Mouse (Mus musculus): ENCODE data around the gene Vbp1. TPM values are rescaled to one million over a fixed set of nuclear protein-coding genes. Genes with fewer than 3 reads are reported as not detected.

Gene Vbp1
- polyA plus RNA-seq (2014; fragmentation: Illumina TruSeq; extraction: RNeasy Lipid Tissue Mini Kit (QIAGEN cat#74804); ENCODE audit: low read depth, low replicate concordance) = 59.9 TPM

DNA sequence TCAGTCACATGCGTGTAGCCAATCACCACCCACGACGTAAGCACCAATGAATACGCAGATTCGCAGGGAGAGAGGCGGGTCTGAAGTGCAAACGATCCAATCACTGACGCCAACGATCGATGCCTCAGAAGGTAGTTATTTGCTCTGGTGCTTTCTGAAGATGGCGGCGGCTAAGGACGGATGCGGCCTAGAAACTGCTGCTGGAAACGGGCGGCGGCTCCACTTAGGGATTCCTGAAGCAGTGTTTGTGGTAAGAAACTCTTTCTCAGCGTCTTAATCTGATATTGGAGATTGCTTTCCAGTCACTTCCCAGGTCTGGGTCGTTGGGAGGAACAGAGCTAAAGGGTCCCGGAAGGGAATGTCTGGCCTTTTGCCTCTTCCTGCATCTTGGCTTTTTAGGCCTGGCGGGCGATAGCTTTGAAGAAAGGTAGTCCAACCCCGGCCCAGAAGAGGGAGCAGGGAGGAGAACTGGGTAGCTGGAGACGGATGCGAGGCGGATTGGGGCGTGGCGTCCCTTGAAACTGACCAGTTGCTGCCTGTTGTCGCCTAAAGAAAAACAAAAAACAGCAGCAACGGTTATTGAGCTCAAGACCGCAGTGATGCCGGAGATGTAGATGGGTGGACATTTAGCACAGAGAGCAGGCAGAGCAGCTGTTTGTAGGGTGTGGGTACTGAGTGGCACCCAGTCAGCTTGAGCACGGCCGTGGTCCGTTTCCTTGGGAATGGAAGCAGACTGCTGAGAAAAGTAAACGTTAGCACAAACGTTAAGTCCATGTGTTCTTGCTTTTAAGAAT is at the start of gene Vbp1:
Gene Vbp1, plus strand, starts transcription at position 121 of the 794 bp plus-strand sequence.

DNA sequence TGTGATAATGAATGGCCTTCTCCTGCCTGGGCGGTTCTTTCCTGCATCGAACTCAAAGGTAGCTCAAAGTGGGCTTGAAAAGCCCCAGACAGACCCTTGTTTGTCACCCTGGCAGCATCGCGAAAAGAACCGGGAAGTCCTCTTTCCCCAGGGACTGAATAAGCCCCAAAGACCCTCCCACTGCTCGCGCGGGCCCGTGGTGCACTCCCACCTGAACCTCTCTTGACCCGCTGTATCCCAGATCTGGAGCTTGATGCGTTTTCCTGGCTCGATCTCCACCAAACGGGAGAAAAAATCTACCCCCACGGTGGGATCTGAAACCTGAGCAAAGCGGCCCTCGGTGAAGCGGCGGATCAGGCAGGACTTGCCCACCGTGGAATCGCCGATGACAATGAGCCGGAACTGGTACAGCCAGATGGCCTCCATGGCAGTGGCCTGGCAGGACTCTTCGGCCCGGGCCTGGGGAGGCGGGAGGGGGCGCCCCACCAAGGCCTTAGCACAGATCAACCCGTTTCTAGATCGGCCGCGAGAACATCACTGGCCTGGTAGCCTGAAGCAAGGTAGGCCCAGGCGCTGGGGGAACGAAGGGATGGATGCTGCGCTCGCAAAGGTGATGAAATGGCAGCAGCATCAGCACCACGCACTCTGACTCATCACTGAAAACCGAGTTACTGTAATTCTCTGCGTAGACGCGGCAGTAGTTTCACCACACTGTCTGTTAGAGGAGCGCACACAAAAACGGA is 63.7 kb downstream of the Vbp1 start, which contains the start of gene Rab39b:
Gene Rab39b, minus strand, starts transcription at position 650 of the 743 bp plus-strand sequence.

Other genes starting within 250 kb of the Vbp1 start
- gene Fundc2, start 131.9 kb upstream of the Vbp1 start, polyA plus RNA-seq (2014; fragmentation: Illumina TruSeq; extraction: RNeasy Lipid Tissue Mini Kit (QIAGEN cat#74804); ENCODE audit: low read depth, low replicate concordance) = 19.5 TPM
- 12.1 TPM for gene F8, start 131.7 kb upstream of the Vbp1 start, polyA plus RNA-seq (2014; fragmentation: Illumina TruSeq; extraction: RNeasy Lipid Tissue Mini Kit (QIAGEN cat#74804); ENCODE audit: low read depth, low replicate concordance)
- gene Cmc4, start 97.7 kb upstream of the Vbp1 start, polyA plus RNA-seq (2014; fragmentation: Illumina TruSeq; extraction: RNeasy Lipid Tissue Mini Kit (QIAGEN cat#74804); ENCODE audit: low read depth, low replicate concordance) = 19.9 TPM
- gene Mtcp1, start 97.7 kb upstream of the Vbp1 start, polyA plus RNA-seq (2014; fragmentation: Illumina TruSeq; extraction: RNeasy Lipid Tissue Mini Kit (QIAGEN cat#74804); ENCODE audit: low read depth, low replicate concordance) = 8.5 TPM
- 40.1 TPM for gene Brcc3, start 97.7 kb upstream of the Vbp1 start, polyA plus RNA-seq (2014; fragmentation: Illumina TruSeq; extraction: RNeasy Lipid Tissue Mini Kit (QIAGEN cat#74804); ENCODE audit: low read depth, low replicate concordance)
- not detected for gene Rab39b, start 63.9 kb downstream of the Vbp1 start, polyA plus RNA-seq (2014; fragmentation: Illumina TruSeq; extraction: RNeasy Lipid Tissue Mini Kit (QIAGEN cat#74804); ENCODE audit: low read depth, low replicate concordance)